Comparison of ENCODE assay signal across 8 mouse cellular contexts in the genomic region with DNA sequence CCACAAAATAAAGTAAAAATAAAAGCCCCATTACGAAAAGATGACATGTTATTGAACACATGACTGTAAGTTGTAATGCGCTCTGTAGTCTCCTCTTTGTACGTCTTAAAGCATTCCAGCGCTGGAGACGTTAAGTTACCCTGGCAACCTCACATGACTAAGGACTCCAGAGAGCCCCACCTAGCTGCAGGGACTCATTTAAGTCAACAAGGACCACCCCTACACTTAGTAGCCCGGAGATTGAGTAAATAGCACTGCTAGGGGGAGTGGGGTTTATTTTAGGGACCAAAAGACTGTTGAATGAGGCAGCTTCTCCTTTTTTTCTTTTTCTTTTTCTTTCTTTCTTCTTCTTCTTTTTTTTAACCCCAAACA.
A peak's percentile ranks its signal among the peaks of the same experiment; 100 is the strongest.
DNase-seq lines count a peak whose midpoint lies in the region; ATAC-seq and TF ChIP-seq lines count a peak whose summit lies in the region.

No protein-coding gene starts in this region.

- peak overlapping the region; percentile 42 for H3K4me2 ChIP-seq in limb, embryonic 14.5 days (replicated peaks; ENCODE audit: low read depth, low read length, severe bottlenecking)
- H3K4me2 ChIP-seq in neural tube, embryonic 13.5 days, result peak overlapping the region; percentile 44

- peak overlapping the region; percentile 96 for H3K27ac ChIP-seq in kidney, adult 2 months (ENCODE audit: insufficient read depth, low read depth, low read length)
- H3K27ac ChIP-seq in heart, embryonic 10.5 days, result peak overlapping the region; percentile 70; the same call in 1 of the 2 replicates
- peak overlapping the region; percentile 81 for H3K27ac ChIP-seq in limb, embryonic 14.5 days (replicated peaks; ENCODE audit: low read depth, low read length)
- peak overlapping the region; percentile 14 for H3K27ac ChIP-seq in neural tube, embryonic 13.5 days (replicated peaks)

- no peaks in the 10 kb centered on the region for H3K27me3 ChIP-seq in kidney, adult 2 months (replicated peaks; ENCODE audit: control insufficient read depth, insufficient read depth, low read length)
- no peaks in the 10 kb centered on the region for H3K27me3 ChIP-seq in heart, embryonic 10.5 days (ENCODE audit: insufficient read depth, poor library complexity, severe bottlenecking)
- H3K27me3 ChIP-seq in limb, embryonic 14.5 days (ENCODE audit: control insufficient read depth, insufficient read depth, low read length), result no peaks in the 10 kb centered on the region
- H3K27me3 ChIP-seq in neural tube, embryonic 13.5 days, result no peaks in the 10 kb centered on the region

- H3K4me3 ChIP-seq in kidney, adult 2 months (ENCODE audit: insufficient read depth, low read depth, low read length), result no peak overlapping the region
- H3K4me3 ChIP-seq in heart, embryonic 10.5 days, result peak overlapping the region; percentile 38
- H3K4me3 ChIP-seq in limb, embryonic 14.5 days (replicated peaks; ENCODE audit: low read length), result 0 out of 2 replicates have a peak overlapping the region, but pooled peaks have one; percentile 5
- H3K4me3 ChIP-seq in neural tube, embryonic 13.5 days, result no peak overlapping the region

- TF ChIP-seq CTCF in kidney, adult 2 months (conservative IDR thresholded peaks at IDR 0.05; ENCODE audit: insufficient read depth, insufficient read length, low read depth, low read length), result no peak

- H3K9ac ChIP-seq in limb, embryonic 14.5 days (ENCODE audit: low read depth, low read length, severe bottlenecking), result peak overlapping the region; percentile 2; the same call in 1 of the 2 replicates
- no peak overlapping the region for H3K9ac ChIP-seq in neural tube, embryonic 13.5 days

- no peaks in the 10 kb centered on the region for H3K9me3 ChIP-seq in heart, embryonic 10.5 days
- no peaks in the 10 kb centered on the region for H3K9me3 ChIP-seq in limb, embryonic 14.5 days (ENCODE audit: control insufficient read depth, low read length)
- no peaks in the 10 kb centered on the region for H3K9me3 ChIP-seq in neural tube, embryonic 13.5 days

- no peak for TF ChIP-seq POLR2A in kidney, adult 2 months (IDR thresholded peaks at IDR 0.05; ENCODE audit: low read depth, low read length)
- no peak for TF ChIP-seq POLR2A in limb, embryonic 14.5 days (IDR thresholded peaks at IDR 0.05; ENCODE audit: borderline replicate concordance, extremely low read depth, insufficient read depth, insufficient read length)

- ATAC-seq in limb, embryonic 14.5 days (ENCODE audit: low FRiP score, low read depth), result peak; percentile 34; the same call in 1 of the 2 replicates
- ATAC-seq in neural tube, embryonic 13.5 days (ENCODE audit: low read depth), result no peak

- 30% methylated on average over 6 of the region's 6 CpGs for WGBS in kidney, adult 2 months
- WGBS in heart, embryonic 10.5 days, result 8% methylated on average over 6 of the region's 6 CpGs
- WGBS in limb, embryonic 14.5 days, result under 1% methylated on average over 6 of the region's 6 CpGs
- under 1% methylated on average over 6 of the region's 6 CpGs for WGBS in neural tube, embryonic 13.5 days

- no peaks in the 10 kb centered on the region for H3K36me3 ChIP-seq in kidney, adult 2 months (ENCODE audit: control insufficient read depth, insufficient read depth, low read length)
- H3K36me3 ChIP-seq in heart, embryonic 10.5 days, result no peaks in the 10 kb centered on the region
- H3K36me3 ChIP-seq in limb, embryonic 14.5 days (ENCODE audit: control insufficient read depth, insufficient read depth, low read length), result no peaks in the 10 kb centered on the region
- no peaks in the 10 kb centered on the region for H3K36me3 ChIP-seq in neural tube, embryonic 13.5 days

- peak; percentile 31 for DNase-seq in kidney, adult 2 months
- no peak for DNase-seq in kidney, adult 11 months
- peak; percentile 61 for DNase-seq in adipocyte (ENCODE audit: low spot score)
- DNase-seq in heart, embryonic 10.5 days (ENCODE audit: low spot score), result no peak
- DNase-seq in limb, embryonic 14.5 days (ENCODE audit: low spot score), result peak; percentile 65
- DNase-seq in urinary bladder, adult 18-20 months (ENCODE audit: low spot score in 2 of 2), result no peak
- no peak for DNase-seq in ovary, adult 18-20 months (ENCODE audit: low spot score)

- no peaks in the 10 kb centered on the region for H3K4me1 ChIP-seq in kidney, adult 2 months (ENCODE audit: control insufficient read depth, insufficient read depth, low read length)
- H3K4me1 ChIP-seq in heart, embryonic 10.5 days, result peaks cover 50% of the 10 kb centered on the region
- H3K4me1 ChIP-seq in limb, embryonic 14.5 days (ENCODE audit: control insufficient read depth, insufficient read depth, low read length), result peaks cover 45% of the 10 kb centered on the region
- H3K4me1 ChIP-seq in neural tube, embryonic 13.5 days (replicated peaks), result peaks cover 48% of the 10 kb centered on the region

Comparison
In these comparisons a context has a peak if more than half of its experiments do, and no peak if none do; other contexts are left out.
1. DNase-seq: peak in kidney, adult 2 months (single experiment), adipocyte (single experiment) and limb, embryonic 14.5 days (single experiment); none in kidney, adult 11 months (single experiment), heart, embryonic 10.5 days (single experiment), urinary bladder, adult 18-20 months (0 of 2) and ovary, adult 18-20 months (single experiment).
2. H3K27ac ChIP-seq: peak in every context shown above with its lines; median percentile 96 in kidney, adult 2 months; 81 in limb, embryonic 14.5 days; 70 in heart, embryonic 10.5 days; 14 in neural tube, embryonic 13.5 days.
3. H3K4me3 ChIP-seq: peak in heart, embryonic 10.5 days (single experiment) and limb, embryonic 14.5 days (single experiment); none in kidney, adult 2 months (single experiment) and neural tube, embryonic 13.5 days (single experiment).